Mouse (Mus musculus) embryo, embryonic 11 days (tissue): Measurements from ENCODE around the gene Atp8b4.
A peak's percentile ranks its signal among the peaks of the same experiment; 100 is the strongest.

Experiments
- DNase-seq: peaks from one replicate; pipeline ENCODE4 v3.0.0-alpha.2; 2015

Gene Atp8b4

DNA sequence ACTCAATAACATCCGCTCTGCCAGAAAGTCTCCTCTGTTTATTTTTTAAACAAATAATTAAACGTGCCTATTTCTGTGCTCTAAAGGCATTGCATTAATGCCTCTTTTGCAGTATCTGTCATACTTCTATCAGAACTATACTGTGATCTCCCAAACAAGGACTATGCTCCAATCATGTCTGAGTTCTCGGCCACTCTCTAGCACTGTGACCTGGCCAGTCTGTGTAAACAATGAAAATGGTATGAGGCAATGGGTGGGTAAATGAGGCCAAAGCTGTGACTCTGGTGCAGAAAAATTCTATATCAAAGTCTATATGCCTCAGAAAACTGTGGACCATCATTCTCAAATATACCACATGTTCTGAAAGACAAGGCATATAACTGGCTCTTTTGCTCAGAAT lies 140.5 kb downstream of the Atp8b4 start:
- no peak for DNase-seq

DNA sequence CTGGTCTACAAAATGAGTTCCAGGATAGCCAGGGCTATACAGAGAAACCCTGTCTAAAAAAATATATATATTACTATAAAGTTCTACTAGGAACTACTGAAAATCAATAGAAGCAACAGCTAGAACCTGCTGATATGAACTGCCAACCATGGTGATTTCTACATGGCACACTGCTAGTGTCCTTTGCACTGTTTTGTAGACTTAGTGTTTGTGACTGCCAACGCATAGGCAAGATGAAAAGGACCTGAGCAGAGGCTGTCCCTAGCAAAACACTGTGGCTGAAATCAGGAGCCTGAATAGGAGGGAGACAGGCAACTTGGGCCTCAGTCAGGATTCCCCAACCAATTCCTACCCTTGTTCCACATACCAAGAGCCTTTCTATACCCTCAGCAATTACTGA lies 141.2 kb downstream of the Atp8b4 start:
- no peak for DNase-seq

DNA sequence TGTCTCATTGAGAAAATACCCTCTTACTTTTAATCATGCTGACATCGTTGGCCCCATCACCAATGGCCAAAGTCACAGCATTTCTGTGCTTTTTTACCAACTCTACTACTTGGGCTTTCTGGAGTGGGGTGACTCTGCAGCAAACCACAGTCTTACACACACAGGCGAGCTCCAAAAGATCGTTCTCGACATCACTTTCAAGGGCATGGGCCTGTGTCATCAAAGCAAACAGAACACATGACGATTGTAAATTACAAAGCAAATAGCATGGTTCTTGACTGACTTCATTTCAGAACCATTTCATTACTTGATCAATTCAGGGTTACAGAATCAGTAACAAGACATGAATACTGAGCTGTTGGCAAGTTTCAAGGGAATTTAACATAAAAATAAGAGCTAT lies 141.7 kb downstream of the Atp8b4 start:
- DNase-seq, result no peak

DNA sequence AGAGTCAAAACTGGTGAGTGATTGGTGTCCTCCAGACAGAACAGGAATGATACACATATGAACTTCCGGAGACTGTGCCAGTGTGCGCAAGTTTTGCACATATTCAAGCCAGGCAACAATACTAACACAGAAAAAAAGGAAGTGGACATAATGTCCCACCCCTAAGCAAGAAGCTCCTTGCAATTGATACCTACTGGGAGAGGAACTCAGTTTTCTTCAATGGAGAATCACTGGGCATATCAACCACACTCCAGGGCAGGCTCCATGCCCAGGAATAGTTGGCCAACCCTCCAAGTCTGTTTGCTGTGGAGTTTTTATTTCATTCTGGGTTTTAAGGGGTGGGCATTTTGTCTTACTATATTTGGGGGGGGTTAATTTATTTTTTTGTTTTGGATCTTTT lies 145.2 kb downstream of the Atp8b4 start:
- no peak for DNase-seq

DNA sequence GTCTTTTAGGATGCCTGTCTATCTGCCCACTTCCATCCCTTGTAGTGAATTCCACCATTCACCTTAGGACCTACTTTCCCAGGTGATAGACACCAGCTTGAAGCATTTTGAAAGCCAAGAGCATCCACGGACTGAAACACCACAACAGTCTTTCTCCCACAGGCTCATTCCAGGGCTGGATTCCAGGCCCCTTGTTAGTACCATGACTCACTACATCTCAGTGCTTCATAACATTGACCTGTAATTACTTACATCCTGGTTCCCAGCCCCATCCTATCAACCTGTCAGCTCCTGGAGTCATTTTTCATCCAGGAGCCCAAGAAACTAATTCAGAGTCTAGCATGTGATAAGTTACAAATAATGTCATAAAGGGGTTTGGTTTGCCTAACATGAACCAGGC lies 148.7 kb downstream of the Atp8b4 start:
- no peak for DNase-seq

DNA sequence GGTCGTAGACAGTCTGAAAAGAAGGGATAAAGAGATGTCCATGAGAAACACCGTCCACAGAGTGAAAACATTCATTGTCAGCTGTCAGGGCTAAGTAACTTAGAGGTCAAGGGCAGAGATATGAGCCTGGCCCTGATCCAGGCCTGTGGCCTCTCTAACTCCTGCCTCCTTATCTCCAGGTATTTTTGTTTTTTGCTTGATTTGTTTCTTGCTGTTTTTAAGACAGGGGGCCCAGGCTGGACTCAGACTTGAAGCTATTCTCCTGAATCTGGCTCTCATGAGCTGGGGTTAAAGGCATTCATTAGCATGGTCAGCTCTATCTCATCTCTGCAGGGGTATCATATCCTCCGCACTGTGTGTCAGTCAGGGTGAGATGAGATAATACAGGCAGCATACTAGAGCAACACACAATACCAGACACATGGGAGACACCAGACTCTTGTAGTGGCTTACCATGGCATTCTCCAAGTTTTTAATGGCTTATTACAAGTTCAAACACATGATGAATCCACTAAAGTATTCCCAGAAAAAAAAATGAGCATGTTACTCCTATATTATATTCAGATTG lies 157.4 kb downstream of the Atp8b4 start:
- DNase-seq, result no peak

DNA sequence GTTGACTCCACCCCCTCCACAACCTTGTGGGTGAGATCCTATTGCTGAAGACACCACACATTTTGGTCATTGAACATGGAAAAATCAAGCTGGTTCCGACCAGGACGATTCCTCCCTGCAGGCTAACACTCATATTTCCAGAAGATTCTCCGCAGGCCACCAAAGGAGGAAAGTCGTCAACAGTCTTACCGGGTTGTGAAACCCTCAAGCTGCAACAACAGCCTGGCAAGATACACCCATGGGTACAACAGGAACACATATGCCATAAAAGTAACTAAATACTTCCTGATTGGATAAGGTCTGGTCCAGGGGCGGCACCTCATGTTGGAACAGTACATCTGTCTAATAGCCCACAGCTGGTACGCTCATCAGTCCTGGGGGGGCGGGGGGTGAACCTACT lies 159.0 kb downstream of the Atp8b4 start:
- DNase-seq, result no peak

DNA sequence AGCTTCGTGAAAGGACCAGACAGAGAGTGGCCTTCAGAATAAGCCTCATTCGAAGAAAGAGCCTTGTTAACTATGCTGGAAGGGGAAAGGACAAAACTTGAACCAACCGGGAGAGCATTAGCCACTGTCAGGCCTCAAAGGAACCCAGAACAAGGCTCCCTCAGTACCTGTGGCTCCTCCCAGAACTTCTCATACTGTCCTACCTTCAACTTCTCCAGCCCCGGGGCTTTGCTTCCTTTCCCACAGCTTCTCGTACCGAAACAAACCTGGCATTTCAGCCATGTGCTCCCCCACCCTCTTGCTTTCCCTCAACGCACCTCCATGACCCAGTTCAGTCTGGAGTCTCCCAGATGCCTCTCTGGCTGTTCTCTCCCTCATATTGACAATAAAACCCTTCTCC lies 160.3 kb downstream of the Atp8b4 start:
- DNase-seq, result no peak

DNA sequence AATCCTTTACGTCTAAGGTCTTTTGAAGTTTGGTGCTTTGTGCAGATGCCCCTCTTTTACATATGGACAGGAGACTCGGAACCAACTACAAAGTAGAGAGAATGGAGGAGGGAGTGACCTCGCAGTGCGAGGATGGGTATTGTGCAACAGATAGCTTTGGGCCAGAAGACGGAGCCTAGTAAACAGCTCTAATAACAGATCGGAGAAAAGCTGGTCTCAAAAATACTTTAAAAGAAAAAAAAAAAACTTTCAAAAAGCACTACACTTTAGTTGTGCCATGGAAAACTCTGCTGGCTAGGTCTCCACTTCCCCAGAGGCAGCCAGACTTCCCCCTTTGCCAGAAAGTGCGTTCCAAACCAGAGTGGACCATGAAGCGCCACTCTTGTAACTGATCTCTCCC lies 161.0 kb downstream of the Atp8b4 start:
- no peak for DNase-seq

DNA sequence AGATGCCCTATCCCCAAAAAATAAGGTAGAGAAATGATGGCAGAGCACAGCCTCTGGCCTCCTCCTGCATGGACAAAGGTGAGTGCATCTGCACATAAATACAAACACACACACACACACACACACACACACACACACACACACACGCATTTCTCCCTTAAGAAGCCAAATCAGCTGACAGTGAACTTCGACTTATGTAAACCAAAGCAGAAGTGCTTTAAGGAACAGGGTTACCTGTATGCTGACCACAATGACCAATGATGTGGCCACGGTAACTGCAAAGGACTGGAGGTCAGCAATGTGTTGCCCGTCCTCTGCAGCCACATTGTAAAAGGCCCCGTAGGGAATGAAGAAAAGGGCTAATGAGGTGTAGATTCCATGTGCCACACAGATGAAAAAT lies 163.3 kb downstream of the Atp8b4 start:
- DNase-seq, result no peak

DNA sequence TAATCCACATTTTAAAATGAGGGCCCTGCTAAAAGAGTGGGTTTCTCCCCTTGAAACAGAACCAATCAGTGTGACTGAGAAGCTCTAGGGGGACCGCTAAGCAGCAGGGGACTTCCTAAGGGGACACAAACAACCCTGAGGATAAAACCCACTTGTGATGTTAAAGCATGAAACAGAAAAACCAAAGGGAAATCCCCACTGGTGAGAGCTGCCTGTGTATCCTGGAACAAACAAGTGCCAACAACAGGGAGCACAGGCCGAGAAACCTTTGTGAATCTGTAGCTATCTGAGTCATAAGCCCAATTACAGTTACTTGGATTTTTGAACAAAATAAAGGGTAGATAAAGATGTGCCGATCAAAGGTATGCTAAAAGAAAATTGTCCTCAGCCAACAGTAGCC lies 168.7 kb downstream of the Atp8b4 start:
- no peak for DNase-seq

DNA sequence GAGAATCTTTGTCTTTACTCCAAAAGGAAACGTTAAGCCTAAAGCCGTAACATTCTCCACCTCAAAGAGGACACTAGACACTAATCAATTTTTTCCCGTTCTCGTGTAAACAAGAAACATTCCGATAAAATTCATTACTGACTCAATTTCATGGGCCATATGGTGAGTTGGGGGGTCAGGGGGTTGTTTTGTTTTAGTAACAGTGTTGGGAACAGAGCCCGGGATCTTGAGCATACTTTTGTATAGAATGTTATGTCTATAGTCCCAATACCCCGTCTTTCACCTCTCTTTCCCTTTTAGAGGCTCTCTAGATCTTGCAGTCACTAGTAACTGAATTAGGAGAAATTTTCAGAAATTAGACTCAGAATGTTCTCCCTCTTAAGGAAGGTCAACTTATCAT lies 177.3 kb downstream of the Atp8b4 start:
- DNase-seq, result no peak

DNA sequence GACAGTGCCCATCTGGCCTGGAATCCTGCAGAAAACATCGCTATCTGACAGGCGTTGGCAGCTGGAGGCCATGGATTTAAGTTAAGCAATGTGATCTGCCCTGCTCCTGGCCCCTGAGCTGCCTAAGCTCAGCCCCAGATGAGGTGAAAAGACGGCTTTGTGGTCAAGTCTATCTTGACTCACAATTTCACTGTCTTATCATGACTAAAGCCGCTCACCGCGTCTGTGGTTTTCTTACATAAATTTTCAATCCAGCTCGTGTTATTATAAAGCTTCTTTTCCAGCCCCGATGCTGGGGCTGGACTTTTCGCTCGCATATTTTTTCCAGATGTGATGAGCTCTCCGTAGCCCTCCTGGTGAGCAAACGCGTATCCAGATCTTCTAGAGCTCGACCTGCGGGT lies 177.8 kb downstream of the Atp8b4 start:
- DNase-seq, result peak; percentile 14

DNA sequence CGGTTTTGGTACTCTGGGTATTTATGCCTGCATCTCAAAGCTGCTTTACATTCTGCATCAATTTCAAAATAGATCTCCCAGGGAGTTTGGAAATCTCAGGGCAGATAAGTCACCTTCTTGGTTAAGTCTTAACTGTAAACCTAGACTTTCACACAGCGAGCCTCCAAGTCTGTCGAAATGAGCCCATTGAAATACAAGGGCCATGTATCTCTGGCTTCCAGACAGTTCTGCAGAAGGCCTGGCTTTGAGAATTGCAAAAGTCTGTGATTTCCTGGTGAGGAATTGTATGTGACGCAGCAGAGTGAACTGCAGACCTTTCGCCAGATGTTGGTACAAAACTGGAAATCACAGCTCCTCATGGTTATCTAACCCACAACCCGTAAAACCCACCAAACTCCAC lies 182.4 kb downstream of the Atp8b4 start:
- DNase-seq, result no peak

DNA sequence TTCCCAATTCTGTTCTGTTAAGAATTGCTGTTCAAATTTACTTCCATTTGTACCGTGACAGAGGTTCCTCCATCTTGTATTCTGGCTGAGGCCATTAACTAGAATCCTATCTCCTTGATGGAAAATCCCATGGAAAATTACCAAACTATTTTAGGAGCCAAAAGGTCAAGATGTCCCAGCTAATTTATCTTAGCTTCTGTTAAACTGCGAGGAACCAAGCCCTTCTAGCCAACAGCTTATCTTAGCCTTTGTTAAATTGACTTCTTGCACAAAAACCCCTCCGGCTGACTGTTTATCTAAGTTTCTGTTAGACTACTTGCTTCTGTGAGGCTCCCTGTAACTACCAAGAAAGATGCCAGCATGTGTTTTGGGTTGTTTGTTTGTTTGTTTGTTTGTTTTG lies 183.5 kb downstream of the Atp8b4 start:
- DNase-seq, result no peak

DNA sequence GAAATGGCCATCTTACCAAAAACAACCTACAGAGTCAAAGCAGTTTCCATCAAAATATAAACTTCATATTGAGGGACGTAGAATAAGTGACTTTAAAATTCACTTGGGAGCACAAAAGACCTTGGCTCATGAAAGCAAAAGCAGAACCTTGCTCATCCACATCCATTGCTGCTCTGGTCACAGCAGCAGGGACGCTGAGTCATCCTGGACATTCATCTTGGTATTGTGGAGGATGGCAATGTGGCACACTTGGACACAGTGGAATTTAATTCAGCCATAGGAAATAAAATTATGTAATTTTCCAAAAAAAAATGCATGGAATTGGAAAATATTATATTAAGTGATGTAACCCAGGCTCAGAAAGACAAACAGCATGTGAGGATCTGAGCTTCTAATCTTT lies 184.1 kb downstream of the Atp8b4 start:
- DNase-seq, result no peak

DNA sequence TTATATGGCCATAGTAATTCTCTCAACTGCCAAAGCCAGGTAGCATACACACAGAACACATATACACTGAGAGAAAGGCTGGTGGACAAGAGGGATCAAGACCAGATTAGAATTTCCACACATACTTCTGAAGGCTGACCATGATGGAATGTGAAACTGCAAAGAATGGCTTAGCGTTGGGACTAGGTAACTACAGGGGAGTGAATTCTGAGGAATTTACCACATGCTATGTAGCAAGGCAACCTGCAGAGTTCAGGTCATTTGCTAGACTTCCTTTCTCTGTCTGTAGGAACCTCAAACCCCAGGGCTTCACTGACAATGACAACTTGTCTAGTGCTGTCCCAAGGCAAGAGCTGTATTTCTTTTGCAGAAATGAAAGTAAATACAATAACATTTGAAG lies 189.4 kb downstream of the Atp8b4 start:
- no peak for DNase-seq

DNA sequence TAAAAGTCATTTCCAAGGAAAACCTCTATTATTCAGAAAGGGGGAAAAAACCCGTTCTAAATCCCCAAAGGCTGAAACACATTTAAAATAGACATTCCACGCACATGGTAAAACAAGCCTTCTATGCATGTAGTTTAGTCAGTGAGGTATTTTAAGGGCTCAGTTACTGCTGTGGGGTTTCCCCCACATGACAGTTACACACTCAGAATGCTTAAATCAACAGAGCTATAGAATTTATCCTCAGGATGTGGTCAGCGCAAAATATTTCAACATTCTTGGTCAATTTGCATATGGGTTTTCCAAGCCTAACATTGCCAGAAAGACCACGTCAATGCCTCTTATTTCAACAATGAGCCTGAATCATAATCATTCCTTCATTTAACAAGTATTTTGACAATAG lies 190.5 kb downstream of the Atp8b4 start:
- no peak for DNase-seq

DNA sequence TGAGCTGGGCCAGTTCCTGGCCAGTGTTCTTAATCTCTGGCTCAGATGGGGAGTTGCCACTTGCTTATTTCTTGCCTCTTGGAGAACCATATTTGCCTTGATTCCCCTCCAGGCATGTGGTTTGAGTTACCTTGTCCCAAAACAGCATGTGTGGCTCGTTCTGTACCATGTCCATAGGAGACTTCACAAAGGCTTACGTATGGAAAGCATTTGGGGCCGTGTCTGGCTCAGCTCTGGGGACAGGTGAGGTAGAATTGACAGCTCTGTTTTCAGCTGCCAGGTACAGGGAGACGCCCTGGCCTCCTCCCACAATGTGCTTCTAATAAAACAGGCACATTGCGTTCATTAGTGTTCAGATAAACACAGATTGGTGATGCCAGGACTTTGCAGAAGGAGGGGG lies 195.9 kb downstream of the Atp8b4 start:
- peak; percentile 22 for DNase-seq

DNA sequence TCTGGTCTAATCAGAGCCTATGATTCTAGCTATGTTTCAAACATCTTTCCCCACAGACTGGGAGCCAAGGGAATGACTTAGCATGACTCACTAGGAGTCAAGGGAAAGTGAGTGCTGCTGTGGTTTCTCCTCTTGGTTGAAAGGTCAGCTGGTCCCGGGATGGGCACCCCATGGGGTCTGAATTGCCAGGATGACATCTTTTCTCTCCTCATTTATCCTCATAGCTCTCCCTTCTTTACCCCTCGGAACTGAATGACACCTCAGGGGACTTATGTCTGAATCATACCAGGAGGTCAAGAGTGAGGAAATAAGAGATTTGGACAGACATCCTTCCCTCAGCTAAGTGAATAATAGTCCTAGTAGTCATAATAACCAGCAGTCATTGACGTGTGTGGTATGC lies 197.2 kb downstream of the Atp8b4 start:
- DNase-seq, result no peak

DNA sequence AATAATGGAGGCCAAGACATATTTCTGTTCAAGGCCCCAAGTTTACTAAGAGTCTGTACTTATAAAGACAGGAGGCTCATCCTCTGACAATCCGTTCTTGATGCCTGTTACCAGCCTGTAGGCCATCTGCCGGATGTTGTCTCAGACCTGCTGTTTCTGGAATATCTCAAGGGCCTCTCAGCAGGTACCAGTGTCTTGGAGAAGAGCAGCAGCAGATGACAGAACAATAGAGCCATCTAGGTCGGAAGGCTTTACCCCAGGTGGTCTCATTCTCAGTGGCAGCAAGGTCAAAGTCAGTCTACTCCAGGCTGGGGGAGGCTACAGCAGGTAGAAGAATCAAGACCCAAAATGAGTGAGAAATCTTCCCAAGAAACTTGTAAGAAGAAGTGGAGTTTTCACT lies 198.1 kb downstream of the Atp8b4 start:
- DNase-seq, result no peak

DNA sequence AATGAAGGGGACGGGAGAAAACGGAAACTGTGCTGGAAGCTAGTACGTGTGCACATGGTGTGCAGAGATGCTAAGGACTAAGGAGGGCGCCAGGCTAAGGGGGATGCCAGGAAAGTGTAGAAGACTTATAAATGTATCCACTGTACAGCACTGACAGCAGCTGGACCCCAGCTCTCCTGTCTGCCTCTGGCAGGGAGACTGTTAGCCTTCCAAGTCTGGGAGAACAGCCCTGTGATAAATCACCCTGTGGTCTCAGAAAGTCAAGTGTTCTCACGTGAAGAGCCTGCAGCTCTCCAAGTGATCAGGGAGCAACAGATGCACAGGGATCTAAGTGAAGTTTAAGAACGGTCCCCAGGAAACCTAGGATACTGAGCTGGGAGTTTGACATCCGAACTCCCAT lies 209.8 kb downstream of the Atp8b4 start:
- no peak for DNase-seq

DNA sequence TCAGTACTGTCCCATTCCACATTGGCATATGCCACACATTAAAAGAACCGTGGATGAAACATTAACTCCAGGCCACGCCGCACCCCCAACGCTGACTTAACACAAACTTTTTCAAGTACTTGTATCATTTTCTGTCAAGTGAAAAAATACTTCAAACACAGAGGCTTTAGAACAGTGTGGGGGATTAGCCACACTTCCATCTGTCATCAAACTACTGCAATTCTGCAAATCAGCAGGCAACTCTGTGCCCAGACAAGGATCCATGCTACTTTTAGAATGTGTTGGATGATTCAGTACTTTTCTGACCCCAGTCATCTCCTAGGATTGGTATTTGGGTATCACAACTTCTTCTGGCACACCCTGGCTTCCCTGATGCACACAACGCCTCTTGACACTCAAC lies 212.5 kb downstream of the Atp8b4 start:
- no peak for DNase-seq

DNA sequence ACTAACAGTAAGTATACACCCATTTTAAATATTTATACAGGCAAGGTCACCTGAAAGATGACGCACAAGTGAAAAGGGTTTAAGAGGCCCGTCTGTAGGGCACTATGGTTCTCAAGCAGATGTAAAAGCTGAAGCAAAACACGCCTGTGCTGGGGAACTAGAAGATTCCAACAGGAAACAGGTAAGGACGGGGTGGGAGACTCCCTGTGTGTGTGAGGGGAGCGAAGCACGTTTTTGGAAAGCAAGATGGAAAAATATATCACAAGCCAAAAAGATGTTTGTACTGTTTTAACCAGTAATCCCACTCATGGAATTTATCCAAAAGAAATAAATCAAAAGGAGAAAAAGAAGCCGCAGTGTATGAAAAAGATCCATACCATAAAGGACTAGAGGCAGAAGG lies 214.1 kb downstream of the Atp8b4 start:
- DNase-seq, result no peak

DNA sequence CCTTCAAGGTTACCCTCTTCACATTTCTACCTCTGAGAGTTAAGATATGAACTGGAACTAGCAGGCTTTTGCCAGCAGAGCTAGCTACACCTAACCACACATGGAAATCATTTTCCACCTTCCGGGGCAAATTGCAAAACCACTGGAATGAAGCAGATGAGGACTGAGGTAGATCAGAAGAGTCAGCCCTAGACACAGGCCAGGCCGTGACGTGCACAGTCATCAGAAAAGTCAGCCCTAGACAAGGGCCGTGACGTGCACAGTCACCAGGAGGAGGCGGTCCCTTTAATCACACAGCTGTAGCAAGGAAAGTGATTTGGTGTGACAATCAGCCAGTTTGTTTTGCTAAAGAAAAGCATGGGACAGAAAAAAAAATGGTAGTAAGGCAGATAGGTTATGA lies 216.4 kb downstream of the Atp8b4 start:
- DNase-seq, result peak; percentile 20

DNA sequence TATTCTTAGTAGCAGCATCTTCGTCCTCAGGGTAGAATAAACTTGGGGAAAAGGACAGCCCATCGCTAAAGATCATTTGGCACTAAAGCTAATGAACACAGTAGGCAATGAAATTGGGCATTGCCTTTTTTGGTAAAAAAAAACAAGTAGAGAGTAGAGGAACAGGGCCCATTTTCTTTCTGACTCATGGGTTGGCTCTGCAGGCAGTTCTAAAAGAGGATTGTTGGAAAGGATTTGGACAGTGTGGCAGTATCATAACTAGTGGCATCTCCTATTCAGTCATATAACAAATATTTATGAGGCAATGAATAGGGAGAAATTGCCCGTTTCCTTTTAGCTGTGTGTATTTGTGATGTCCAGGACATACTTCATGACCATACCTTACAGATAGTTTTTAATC lies 217.4 kb downstream of the Atp8b4 start:
- DNase-seq, result no peak
